Mouse (Mus musculus) heart, postnatal 14 days (tissue): ENCODE measurements at regions not wholly inside any gene's neighbourhood (a gene's known extent, or its start where the extent isn't known, plus 50 kb on each side); places are given as distances from the start of the nearest gene placed in this dataset.

Experiments
- DNase-seq, 2 experiments: peaks; one replicate each; pipeline ENCODE4 v3.0.0; 2021 to 2022
- intact Hi-C: fragments of 180-260 bp; cut with DNase I; formaldehyde crosslinking; loops from one replicate; pipeline ENCODE4 v1.15.1; 2025

- intact Hi-C loops: no loop called here
Observed at GRCm38 (mm10) chr2:51566554-51567246, 60.6 kb upstream of the Tas2r134 start.

DNA sequence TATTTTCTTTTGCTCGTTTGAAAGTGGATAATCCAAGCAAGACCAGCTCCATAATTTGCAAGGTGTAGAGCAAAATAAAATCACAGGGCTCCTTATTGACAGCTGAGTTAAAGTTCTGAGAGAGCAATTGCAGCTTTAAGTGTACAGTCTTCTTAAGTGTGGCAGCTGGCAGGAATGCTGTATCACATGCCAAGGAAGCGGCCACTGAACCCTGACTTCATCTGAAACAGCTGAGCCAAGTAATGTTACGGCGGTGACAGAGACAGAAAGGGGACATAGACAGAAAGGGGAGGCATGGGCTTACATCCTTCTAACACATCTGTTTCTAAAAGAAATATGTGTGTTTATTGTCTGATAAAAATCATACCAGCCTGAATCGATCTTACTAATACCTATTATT lies 63.4 kb upstream of the Tas2r134 start:
- no peak for DNase-seq
- intact Hi-C loops: no loop called here

More at GRCm38 (mm10) chr2:51566554-51567246, 60.6 kb upstream of the Tas2r134 start:
- DNase-seq: no peak

DNA sequence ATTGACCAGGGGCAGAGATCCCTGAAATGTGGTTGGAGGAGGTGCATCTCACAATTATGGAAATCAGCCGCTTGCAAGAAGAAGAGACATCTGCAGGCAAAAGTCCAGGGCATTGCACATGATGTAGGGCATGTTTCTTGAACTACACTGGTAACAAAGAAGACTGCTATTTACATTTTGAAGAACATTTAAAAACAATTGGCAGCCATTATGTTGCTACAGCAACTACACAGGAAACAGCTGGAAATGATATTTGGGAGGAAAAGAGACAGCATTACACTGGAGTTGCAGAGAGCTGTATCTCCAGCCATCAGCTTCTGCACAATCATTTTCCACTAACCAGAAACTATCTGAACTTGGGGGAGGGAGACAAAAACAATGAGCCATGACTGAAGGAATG lies 64.1 kb upstream of the Tas2r134 start:
- DNase-seq: peak; percentile 1 to 5
- intact Hi-C loops: no loop called here

DNA sequence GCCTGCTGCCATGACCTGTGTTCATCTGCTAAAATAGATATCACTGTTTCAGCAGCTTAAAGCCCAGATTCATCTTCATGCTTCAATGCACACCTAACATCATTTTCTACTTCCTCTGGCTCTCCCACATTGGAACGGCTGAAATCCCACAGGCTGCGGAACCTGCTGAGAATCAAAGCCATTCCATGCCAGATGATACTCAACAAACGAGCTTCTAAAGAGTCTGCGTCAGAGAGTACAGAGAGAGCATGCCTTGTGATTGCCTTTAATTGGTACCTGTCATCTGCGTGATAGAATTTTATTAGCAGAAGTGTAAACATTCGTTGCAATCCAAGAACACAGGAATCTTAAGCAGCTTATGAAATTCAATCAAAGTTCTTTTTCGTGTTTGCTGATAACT lies 76.4 kb upstream of the Tas2r134 start:
- no peak for DNase-seq
- intact Hi-C loops: no loop called here

DNA sequence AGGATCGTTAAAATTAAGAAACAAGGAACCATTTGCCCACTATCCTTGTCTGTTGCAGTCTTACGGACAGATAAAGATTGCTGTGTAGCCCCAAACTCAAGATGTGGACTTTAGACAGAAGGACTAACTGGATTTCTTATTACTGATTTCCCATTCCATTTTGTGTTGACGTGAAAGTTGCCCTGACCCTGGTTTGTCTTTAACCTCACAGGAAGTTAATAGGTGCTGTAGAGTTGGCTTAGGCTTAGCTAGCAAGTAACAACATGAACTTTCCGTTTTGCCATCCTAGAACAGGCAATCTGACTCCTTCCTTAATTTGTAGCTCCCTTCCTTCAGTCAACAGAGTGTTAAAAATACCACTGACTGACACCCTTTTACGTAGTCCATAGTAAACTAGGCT lies 78.2 kb upstream of the Tas2r134 start:
- intact Hi-C loops: no loop called here
- no peak for DNase-seq

DNA sequence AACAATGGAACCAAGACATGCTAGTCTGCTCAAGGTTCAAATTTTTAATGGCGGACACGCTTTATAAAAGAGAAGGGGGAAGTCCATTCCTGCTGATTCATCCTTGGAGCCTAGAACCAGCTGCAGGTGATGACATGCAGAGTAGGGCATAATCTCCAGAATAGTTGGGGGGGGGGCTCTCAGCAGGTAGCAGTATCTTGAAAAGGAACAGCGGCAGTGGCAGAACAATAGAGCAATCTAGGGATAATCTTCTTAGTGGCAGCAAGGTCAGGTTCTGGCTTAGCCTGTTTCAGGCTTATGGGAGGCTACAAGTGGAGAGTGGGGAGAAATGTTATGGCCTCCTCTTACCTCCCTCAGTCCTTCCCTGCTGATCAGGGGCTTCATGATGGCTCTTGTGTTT lies 81.1 kb upstream of the Tas2r134 start:
- intact Hi-C loops: no loop called here
- no peak for DNase-seq

- DNase-seq: no peak
- intact Hi-C loops: no loop called here
Observed at GRCm38 (mm10) chr2:51543949-51544348, 83.4 kb upstream of the Tas2r134 start.

GRCm38 (mm10) chr2:51542272-51542671 lies 85.0 kb upstream of the Tas2r134 start:
- intact Hi-C loops: no loop called here
- DNase-seq: peak; percentile 5 to 7

DNA sequence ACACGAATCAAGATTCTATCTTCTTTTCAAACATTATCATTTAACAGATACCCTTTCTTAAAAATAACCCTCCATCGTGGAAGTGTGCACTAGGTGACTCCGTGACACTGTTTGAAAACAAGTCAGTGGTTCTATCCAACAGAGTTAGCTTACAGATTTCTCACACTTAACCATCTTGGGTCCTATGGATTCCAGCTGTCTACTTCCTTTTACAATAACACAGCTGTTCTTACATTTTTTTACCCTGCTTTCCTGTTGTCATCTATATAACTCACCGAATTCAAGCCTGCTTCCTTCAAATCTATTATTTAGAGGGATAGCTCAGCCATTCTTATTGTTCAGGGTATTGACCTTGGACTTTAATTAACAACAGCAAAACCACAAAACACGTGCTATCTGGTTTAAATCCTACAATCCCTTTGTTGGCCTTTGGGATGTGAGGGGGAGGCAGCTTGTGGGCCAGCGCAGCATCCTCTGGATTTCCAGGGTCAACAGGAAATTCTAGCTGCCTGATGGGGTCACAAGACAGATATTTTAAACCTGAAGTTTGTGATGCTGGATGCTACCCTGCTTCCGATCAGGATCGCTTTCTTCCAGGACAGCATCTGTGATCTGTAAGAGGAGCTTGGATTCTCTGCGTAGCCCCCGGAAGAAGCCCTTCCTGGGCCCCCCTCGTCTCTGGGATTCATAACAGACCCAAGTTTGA lies 94.4 kb upstream of the Tas2r134 start:
- no peak for DNase-seq
- intact Hi-C loops: no loop called here

DNA sequence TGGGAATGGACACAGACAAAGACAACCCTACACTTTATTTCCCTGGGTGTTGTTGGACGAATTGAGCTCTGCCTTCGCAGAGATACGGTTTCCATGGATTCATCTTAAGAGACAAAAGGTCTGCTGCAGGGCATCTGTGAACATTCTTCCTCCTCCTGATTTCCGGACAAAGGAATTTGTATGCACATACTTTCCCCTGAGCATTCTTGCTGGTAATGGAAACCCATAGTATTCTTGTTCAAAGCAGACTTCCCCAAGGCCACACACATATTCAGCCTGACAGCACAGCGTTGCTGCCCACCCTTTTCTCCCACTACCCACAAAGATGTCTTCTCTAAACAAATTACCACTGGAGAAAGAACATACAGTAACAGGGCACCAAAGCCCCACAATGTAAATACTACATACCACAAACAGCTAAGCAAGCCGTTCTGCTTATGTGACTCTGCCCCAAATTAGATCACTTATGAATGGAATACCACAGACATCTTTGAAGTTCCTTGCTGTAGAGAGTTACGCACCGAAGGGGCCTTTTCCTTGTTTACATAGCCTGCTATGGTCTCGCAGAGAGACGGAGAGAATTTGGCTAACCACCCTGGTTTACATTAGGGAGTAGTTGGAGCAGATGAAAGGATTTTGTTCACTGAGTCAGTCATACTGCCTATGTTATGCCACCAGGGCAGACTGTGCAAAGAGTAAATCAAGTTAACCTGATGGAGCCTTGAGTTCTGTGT lies 96.0 kb upstream of the Tas2r134 start:
- intact Hi-C loops: no loop called here
- no peak for DNase-seq

- intact Hi-C loops: no loop called here
- DNase-seq: peak; percentile 1 to 3
Observed at GRCm38 (mm10) chr2:51522766-51523165, 104.5 kb upstream of the Tas2r134 start.

GRCm38 (mm10) chr2:51509220-51510011 lies 117.9 kb upstream of the Tas2r134 start:
- intact Hi-C loops: no loop called here
- DNase-seq: no peak

- no peak for DNase-seq
- intact Hi-C loops: no loop called here
Observed at GRCm38 (mm10) chr2:51497896-51498295, 129.4 kb upstream of the Tas2r134 start.

DNA sequence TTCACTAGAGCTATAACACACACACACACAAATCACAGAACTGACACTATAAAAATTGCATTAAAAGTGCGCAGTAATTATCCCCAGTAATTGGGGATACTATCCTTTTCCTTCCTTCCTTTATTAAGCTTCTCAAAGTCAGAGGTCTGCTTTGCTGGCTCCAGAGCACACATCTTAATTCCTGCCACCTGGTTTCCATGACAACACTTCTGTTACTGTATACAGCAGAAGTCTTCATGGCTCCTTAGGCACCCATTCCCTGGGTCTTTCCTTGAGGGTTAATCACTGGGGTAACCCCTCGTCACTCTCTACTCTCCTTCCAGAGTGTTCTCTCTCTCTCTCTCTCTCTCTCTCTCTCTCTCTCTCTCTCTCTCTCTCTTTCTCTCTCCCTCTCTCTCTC lies 153.6 kb upstream of the Tas2r134 start:
- DNase-seq: no peak
- intact Hi-C loops: no loop called here

DNA sequence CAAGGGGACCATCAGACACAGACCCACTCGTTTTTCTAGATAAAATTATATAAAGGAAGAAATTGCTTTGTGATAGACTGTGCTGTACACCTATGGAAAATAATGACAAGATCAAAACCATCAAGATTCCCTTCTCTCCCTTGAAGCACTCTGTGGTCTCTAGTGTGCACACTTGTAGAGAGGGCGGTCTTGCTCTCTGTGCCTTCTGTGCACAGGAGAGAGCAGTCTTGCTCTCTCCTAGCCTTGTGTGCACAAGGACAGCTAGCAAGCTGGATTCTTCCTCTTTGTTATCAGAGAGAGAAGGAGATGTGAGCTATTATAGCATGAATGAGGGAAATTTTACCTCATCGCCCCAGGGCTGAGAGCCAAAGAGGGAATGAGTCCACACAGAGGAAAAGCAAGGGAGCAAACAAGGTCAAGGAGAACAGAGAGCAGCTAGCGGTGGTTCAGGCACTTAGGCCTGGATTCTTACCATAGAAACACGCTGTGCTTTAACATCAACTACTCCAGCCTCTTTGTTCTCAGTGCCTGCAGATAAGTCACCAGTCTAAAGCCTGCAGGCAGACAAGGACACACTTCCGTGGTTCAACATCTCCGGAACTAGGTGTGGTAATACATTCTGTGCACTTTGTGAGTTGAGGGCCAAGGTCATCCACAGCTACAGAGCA lies 160.2 kb upstream of the Tas2r134 start:
- DNase-seq: peak in 1 of 2 experiments; percentile 26
- intact Hi-C loops: no loop called here

DNA sequence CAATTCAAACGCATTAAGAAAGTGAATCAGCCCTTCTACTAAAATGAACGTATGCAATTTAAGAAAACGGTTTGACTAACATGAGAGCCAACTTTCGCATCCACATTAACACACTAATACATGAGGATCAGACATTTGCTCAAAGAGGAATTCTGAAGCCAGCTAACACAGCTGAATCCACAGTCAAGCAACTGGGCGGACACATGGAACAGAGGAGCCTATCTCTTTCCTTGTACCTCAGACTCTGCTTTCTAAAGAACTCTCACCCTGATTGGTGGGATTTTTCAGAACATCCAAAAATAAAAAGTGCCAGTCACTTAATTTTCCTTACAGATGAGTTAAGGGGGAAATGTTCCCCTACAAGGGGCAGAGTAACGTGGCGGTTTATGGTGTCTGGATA lies 161.3 kb upstream of the Tas2r134 start:
- no peak for DNase-seq
- intact Hi-C loops: no loop called here

GRCm38 (mm10) chr2:51465576-51465975 lies 161.7 kb upstream of the Tas2r134 start:
- DNase-seq: no peak
- intact Hi-C loops: no loop called here

DNA sequence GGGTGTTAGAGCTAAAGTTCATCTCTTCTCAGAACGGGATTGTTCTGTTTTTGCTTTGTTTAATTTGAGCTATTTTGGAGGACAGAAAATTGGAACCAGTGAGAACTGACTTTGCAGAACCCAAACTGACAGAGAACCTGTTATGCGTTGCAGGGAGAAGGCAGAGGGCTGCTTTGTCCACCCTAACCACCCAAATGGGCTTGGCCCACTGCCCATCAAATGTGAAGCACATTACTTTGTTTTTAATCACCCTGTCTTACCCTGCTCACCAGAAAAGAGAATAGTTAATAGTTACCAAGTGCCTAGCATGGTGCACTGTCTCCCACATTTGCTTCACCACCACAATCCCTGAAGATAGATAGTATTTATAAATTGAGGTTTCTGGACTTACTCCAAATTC lies 163.0 kb upstream of the Tas2r134 start:
- DNase-seq: no peak
- intact Hi-C loops: no loop called here

GRCm38 (mm10) chr2:51460896-51461295 lies 166.4 kb upstream of the Tas2r134 start:
- DNase-seq: no peak
- intact Hi-C loops: no loop called here

DNA sequence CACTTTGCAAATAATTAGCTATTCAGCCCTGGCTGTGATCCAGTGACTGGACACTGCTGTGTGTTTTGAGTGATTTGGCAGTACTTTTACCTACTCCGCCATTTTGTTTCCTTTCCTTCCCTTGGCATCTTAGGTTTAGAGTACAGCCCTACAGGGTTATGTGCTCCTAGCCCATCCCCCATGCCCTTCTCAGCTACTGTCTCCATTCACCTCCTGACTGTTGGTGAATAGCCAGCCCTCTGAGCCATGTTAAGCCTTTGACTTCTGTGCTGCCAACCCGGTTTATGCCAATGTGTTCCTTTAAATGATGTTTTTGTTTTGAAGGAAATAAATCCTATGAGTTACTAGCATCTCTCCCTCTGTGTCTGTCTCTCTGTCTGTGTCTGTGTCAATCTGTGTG lies 167.8 kb upstream of the Tas2r134 start:
- intact Hi-C loops: no loop called here
- no peak for DNase-seq
